Mouse (Mus musculus) liver (tissue): ENCODE results near the gene Lsm3.

Experiments
- DNase-seq: peaks from one replicate; pipeline ENCODE4 v3.0.0-alpha.2; 2020; ENCODE audit warnings: mixed read lengths

Lsm3 gene

DNA sequence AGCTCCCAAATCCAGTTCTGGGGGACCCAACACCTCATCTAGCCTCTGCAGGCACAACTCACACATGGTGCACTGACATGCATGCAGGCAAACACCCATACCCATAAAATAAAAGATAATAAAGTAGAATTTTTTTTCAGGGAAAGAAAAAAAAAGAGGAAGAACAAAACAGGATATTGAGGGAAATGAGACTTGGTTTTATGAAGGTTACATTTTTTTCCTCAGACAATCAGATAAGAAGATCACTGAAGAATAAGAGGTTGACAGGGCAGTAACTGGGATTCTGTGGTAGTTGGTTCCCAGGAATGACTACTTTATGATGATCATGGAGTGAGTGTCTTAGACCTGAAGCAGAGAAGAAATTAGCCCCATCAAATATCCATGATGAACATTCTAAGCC lies 1.6 kb upstream of the Lsm3 start:
- no peak for DNase-seq

- DNase-seq, result no peak
Observed at GRCm38 (mm10) chr6:91514737-91515362, 878 bp upstream of the Lsm3 start.

DNA sequence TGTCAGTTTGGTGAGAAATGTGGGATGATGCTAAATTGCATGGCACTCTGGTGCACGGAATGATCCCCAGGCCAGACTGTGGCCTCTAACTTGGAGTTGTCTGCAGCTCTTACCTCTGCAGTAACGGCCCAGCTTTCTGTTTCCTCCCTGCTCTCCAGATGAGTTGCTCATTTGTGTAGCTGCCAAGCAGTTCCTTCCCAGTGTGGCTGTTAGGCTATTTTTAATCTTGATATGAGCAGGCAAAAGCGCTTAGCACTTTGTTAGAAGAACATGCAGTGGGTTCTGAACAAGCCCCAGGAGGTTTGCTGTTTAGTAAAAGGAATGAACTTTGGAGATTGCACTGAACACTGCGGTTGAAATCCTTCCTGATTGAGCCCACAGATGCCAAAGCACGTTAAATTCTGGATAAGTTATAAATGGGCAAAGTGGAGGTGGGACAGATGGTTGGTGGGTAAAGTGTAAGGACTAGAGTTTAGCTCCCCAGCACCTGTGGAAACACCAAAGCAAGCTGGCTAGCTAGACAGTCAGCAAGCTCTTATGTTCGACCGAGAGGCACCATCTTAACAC lies 2.8 kb downstream of the Lsm3 start:
- no peak for DNase-seq

DNA sequence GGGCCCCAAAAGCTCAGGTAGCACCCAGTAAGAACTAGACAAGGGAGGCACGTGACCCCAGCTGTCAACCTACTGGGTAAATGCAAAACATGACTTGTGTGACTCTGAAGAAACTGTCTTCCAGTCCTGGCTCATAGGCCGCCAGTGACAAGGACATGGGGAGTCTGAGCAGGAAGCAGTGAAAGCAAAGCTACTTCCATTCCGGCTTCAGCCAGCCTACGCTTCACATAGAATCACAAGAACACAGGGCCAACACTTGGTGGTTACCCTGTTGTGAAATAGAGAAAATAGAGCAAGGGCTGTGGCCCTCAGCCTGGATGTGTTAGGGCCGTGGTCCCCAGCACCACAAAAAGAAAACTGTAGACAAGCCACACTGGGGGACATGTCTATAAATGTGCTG lies 7.1 kb downstream of the Lsm3 start:
- DNase-seq, result no peak

DNA sequence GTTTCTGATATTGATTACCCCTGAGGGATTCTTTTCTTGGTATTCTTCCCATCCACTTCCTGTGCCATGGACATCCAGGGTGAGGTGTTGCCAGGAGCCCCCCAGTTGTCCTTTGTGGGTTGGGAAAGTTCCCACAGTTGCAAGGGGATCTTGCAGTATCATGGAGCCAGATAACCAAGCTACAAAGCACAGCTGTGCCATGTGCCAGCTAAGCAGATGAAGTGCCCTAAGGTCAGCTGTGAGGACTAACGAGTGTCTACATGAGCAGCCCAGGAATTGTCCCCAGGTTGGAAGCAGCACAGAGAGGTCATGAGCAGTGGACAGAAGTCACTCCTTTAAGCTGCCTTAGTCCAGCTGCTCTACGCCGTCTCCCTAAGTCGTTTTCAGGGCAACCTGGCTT lies 9.8 kb downstream of the Lsm3 start:
- no peak for DNase-seq

- no peak for DNase-seq
Observed at GRCm38 (mm10) chr6:91527227-91527860, 11.6 kb downstream of the Lsm3 start.

DNA sequence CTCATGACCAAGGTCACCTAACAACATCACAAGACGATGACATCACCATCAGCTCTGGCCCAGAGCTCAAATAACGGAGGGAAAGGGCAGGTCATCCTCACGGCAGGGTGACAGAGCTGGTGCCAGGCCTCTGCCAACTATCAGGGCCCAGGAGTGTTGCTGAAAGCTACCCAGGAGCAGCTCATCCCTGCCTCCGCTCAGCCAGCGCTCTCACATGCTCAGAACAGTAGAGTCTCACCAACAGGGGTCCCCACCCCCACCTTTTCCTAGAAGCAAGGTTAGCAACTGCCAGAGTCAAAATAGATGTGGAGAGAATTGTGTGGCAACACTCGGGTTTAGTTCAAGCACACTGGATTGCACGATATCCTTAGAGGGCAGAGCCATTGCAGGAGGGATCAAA lies 12.5 kb downstream of the Lsm3 start:
- no peak for DNase-seq

DNA sequence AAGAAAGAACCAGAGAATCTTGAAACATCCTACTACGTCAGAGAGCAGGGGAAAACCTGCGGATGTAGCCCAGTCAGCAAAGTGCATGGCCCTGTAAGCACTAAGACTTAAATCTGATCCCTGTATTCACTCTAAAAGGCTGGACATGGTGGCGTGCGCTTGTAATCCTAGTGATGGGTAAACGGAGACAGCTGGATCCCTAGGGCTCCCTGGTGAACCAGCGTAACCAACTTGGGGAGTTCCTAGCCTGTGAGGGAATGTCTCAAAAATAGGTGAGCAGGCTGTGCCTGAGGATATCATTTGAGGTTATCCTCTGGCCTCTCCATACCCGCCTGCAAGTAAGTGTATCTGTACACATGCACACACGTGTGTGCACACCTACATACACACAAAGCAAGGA lies 14.9 kb downstream of the Lsm3 start:
- no peak for DNase-seq

- no peak for DNase-seq
Observed at GRCm38 (mm10) chr6:91531276-91531675, 15.5 kb downstream of the Lsm3 start.

DNA sequence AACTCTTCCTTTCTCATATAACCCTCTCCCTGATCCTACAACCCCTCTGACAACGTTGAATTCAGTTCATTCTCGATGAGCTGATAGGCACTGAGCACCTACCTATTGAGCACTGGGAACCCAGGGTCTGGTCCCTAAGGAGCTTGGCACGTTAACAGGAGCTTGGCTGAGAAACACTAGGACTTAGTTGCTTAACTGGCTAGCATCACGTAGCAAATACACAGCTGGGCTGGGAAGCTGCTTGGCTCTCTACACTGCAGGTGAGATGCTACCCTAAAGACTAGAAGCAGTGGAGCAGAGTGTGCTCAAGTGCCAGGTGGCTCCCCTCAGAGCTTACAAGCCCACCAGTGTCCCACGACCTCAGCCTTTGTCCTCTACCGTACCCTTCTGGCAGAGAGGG lies 16.9 kb downstream of the Lsm3 start:
- DNase-seq, result no peak

DNA sequence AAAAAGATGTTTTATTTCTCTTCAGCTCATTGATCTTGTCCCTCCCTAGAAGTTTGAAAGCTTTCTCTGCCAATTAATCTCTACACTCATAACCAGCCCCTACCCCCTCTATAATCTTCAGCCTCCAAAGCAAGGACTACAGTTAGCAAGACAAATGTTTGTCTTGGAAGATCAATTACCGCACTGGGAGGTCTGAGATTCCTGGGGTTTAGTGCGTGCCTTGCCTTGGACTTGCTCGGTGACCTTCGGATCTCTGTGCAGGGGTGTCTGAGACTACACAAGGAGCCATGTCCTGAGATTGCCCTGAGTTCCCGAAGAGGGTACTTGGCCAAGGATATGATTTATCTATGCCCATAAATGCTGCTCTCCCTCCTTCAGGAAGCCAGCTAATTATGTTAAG lies 17.6 kb downstream of the Lsm3 start:
- DNase-seq, result no peak

- no peak for DNase-seq
Observed at GRCm38 (mm10) chr6:91533771-91534170, 18.0 kb downstream of the Lsm3 start.

- DNase-seq, result no peak
Observed at GRCm38 (mm10) chr6:91534268-91534667, 18.5 kb downstream of the Lsm3 start.

DNA sequence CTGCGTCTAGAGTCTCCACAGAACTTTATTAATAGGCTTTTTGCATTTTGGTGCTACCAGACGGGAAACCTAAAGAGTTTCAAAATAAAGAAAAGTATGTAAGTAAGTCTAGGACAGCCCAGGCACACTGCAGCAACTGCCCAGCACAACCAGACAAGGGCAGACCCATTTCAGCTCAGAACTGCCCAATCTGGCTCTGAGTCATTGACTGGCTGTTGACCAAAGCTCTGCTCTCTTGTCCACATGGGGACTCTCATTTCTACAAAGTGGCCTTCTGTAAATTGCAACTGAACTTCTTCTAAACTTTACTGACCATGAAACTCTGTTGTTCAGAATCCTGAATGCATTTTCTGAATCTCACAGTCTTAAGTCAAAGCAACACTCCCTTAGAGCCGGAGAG lies 19.5 kb downstream of the Lsm3 start:
- DNase-seq, result no peak

DNA sequence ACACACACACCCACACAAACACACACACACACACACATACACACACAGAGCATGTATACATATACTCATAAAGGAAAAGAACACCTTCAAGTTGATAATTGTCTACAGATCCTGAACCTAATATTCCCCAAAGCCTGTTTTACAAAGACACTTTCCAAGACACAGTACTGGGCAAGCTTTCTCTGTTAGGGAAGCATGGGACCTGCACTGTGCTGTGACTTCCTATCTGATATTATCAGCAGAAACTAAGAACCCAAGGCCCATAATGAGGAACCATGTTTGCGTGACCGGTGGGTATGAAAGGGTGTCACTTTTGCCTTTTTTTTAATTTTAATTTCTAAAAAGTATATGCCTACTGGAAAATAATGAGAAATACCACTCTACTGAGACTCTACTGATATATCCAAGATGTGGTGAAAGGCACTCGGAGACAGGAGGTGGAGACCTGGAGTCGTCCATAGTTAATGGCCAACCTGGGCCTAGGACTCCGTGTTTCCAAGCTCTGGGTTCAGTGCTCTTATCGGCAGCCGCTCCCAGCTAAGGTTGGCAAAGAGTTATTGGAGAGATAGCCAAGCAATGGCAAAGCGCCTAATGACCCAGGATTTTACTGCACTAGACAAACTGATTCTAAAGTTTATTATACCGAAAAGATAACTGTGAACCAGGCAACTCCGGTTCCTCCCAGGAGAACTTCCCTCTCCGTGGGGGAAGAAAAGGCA lies 20.5 kb downstream of the Lsm3 start:
- DNase-seq, result no peak

- DNase-seq, result no peak
Observed at GRCm38 (mm10) chr6:91541276-91541675, 25.5 kb downstream of the Lsm3 start.

GRCm38 (mm10) chr6:91543056-91543455 lies 27.3 kb downstream of the Lsm3 start:
- DNase-seq, result no peak

- peak; percentile 7 for DNase-seq
Observed at GRCm38 (mm10) chr6:91546241-91546884, 30.6 kb downstream of the Lsm3 start.

DNA sequence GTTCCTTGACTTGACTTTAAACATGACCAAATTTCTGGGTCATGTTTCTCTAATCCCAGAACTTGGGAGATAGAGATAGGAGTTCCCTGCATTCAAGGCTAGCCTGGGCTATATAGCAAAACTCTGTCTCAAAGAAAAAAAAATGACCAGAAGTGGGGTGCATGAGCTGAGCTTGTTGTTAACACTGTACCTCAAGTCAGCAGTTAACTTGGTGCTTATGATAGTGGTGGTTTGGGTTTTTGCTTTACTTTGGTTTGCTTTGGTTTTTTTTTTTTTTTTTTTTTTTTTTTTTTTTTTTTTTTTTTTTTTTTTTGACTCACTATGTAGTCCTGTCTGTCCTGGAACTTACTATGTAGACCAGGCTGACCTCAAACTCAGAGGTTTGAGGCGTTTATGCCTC lies 31.6 kb downstream of the Lsm3 start:
- DNase-seq, result no peak

DNA sequence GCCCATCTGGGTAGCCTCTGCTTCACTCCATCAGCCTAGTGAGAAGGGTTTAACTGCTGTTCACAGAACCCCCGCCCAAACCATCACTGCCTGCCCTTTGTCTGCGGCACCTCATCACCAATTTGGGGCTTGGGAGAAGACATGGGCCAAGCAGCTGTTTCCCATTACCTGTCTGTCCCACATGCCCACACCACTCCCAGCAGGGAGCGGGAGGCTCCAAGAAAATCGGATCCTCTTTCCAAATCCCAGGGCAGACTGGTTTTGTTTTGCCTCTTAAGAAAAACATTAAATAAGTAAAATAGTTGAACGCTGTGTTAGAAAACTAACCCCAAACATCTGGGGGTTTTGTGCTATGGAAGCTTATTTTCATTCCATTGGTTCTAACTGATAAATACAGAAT lies 33.9 kb downstream of the Lsm3 start:
- no peak for DNase-seq

GRCm38 (mm10) chr6:91551671-91552070 lies 35.9 kb downstream of the Lsm3 start:
- DNase-seq, result no peak

GRCm38 (mm10) chr6:91552693-91553092 lies 37.0 kb downstream of the Lsm3 start:
- DNase-seq, result no peak

GRCm38 (mm10) chr6:91558565-91558964 lies 42.8 kb downstream of the Lsm3 start:
- no peak for DNase-seq

DNA sequence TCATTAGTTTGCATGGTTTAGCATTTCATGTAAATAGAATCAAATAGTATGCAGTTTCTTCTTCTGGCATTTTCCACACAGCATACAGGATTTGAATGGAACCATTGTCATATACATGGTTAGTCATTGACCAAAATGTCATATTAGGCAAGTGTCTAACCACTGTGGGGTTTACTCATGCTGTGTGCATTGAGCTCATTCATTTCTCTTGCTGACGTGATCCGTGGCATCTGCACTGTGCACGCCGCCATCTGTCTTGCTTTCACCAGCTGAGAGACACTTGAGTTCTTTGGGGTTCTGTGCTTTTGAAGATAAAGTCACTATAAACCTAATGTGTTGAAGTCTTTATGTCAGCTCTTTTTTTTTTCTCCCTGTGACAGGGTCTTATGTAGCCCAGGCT lies 43.6 kb downstream of the Lsm3 start:
- no peak for DNase-seq
